Mouse (Mus musculus): ENCODE data around the gene Cldn7.
A peak's percentile ranks its signal among the peaks of the same experiment; 100 is the strongest.

- TF ChIP-seq CTCF (conservative IDR thresholded peaks at IDR 0.05; ENCODE audit: low read length), result 0 out of 2 replicates have a peak, but pooled peaks have one; percentile 8
- TF ChIP-seq POU5F1 (IDR thresholded peaks at IDR 0.05; ENCODE audit: borderline replicate concordance, low read length), result no peak
Observed at GRCm38 (mm10) chr11:70005521-70005920, 40.9 kb downstream of the Cldn7 start.
